Mouse (Mus musculus) ES-CJ7 (cell line): ENCODE data around the gene Med27.

Experiments
- DNase-seq: peaks from one replicate; pipeline ENCODE4 v3.0.0; 2011; ENCODE audit warnings: low read depth, low spot score

Gene Med27

DNA sequence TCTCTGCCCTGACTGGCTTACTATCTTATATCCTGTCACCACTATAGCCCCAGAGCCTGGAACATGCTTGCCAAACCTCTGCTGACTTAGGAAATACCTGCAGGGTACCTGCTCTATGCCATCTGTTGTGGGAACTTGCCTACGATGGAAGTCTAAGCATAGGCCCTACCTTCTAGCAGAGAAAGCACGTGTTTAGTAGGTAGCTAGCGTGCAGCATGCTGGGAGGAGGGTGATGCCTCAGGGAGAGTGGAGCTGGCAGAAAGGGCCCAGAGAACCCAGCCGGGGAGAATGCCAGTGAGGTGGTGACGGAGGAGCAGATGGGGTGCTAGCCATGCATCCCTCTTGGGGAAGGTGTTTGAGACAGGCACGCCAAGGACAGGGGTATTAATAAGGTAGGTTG, 89.8 kb downstream of the Med27 start:
- DNase-seq = no peak

GRCm38 (mm10) chr2:29437111-29437510, 90.5 kb downstream of the Med27 start:
- DNase-seq = no peak

DNA sequence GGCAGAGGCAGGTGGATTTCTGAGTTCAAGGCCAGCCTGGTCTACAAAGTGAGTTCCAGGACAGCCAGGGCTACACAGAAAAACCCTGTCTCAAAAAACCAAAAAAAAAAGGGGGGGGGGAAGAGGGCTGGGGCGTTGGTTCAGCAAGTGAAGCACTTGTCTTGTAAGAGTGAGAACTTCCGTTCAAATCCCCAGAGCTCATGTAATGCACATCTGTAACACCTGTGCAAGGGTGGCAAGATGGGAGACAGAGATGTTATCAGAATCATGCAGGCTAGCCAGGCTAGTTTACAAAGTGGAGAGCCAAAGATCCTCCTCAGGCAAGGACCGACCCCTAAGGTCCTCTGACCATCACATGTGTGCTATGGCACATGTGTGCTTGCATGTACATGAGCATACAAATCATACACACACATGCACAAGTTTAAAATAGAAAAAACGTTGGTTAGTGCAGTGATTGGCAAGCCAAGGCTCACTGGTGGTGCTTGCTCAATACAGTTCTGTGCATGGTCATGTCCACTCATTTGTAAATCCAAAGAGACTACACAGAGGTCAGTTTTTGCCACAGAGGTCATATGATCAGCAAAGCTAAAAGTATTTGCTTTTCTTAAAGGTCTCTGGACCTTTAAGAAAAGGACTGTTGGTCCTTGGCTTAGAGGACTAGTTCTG, 91.4 kb downstream of the Med27 start:
- DNase-seq = no peak

DNA sequence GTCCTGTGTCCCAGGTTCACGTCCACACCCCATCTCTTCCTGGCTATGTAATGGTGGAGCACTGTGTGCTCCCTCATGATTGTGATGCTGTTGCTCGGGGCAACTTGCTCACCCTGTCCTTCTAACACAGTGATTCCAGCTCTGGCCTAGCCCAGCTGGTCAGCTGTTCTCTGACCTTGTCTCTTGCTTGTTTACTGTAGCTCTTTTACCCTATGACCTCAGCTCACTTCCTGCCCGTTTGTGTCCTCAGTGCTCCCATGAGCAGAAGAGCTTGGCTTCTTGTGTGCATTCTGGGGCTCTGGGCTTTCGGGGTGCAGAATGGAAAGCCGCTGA, 91.9 kb downstream of the Med27 start:
- no peak for DNase-seq

GRCm38 (mm10) chr2:29438986-29439385, 92.4 kb downstream of the Med27 start:
- DNase-seq = no peak

DNA sequence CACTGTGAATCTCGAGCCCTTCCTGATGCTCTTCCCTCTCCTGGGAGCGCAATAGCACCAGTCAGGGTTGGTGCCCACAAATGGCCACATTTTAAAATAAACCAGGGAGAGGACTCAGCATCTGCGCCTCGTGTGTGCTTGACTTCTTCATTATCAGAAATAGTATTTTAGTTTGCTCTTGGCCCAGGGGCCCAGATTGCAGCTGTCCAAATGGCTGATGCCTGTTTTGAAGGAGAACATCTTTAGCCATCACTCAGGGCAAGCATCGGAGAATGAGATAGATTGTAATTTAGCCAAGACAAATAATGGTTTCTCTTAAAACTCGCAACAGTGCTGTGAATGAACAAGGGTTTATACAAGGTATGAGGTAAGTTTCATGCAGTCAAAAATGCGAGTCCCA, 92.8 kb downstream of the Med27 start:
- no peak for DNase-seq

DNA sequence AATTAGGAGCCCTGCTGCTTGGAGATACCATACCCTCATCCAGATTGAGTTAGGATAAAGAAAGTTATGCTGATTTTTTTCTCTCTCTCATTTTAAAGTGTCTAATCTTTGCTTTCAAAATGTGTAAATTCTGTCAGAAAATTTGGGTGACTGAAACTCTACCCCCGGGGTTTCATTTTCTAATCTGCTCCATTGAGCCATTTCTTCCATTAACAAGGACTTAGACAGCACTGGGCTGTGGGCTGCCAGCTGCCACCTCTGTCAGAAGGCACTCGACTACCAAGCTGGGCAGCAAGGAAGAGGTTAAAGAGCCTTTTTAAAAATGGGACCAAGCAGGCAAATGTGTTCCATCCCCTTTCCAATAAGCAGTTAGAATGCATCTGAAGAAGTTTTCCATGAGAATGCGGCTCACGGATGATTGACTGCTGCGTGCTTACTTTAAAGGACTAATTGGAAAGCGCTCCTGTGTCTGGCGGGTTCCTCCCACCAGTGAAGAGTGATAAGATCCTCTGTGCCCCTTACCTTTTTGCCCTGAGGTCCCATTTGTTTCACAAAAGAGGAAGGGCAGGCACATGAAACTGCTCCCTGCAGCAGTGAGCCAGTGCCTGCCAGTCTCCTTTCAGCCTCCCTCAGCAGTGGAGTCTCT, 93.4 kb downstream of the Med27 start:
- DNase-seq = no peak

DNA sequence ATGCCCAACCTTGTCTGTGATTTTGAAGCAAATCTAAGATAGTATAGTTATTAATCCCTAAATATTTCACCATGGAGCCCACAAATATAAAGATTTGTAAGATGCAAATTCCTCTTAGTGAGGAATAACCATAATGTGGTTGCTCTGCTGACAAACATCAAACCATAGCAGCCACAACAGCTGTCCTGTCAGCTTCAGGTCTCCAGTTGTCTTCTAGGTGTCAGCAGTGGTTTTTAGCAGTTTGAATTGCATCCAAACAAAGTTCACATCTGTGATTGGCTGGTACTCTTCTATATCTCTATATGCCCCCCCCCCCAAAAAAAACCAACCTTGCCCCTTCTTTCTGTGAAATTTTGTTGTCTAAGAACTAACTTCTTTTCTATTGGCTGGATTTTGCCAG, 95.7 kb downstream of the Med27 start:
- DNase-seq = no peak

- DNase-seq = no peak
Observed at GRCm38 (mm10) chr2:29443626-29444217, 97.1 kb downstream of the Med27 start.

DNA sequence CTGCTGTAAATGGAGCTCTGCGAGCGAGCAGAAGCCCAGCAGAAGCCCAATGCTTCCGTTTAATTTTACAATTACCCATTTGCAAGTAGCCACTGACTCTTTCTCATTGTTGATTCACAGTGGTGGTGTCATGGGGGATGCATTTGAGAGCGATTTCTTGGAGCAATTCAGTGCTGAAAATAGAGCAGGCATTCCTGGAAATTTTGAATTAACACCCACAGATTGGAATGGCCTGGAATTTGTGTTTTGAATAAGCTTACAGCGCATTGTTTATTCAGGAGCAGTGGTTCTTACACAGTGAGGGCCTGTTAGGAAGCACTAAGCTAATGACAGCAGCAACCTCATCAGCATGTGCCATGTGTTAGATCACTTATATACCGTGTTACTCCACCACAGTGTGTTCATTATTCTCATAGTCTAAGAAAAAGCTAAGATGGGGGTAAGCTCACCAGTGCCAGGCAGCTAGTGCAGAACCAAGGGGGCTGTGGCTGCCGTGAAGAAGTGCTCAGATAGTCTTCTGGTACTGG, 101.9 kb downstream of the Med27 start:
- DNase-seq = no peak

GRCm38 (mm10) chr2:29451368-29451999, 104.9 kb downstream of the Med27 start:
- no peak for DNase-seq

- DNase-seq = no peak
Observed at GRCm38 (mm10) chr2:29453376-29453775, 106.8 kb downstream of the Med27 start.

DNA sequence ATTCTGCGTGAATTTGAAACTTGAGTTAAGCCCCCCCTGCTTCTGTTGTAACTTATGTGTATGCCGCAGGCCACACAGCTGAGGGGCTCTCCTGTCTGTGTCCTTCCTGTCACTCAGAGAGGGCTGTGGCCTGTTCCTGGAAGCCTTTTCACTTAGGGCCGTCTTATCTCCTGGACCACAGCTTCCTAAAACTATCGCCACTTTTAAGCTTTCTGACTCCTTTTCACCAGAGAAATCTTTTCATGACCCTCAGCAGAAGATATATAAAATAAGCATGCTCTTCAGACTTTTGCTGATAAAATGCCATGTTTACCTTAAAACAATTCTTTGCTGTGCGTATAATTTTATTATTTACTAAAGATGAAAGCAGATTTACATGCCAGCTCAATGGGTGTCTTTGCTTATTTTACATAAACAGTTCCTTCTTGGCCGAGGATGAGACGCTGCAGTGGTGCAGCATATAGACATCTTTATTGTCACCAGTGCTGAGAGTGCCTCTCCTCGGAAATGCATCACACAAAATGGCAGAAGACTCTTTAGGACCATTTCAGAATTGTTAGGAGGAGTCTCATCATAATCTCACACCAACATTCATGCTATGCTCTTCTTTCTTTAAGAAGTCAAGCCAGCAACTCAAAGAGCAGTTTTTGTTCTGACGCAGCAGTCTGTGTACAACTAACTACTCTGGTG, 110.2 kb downstream of the Med27 start:
- no peak for DNase-seq

DNA sequence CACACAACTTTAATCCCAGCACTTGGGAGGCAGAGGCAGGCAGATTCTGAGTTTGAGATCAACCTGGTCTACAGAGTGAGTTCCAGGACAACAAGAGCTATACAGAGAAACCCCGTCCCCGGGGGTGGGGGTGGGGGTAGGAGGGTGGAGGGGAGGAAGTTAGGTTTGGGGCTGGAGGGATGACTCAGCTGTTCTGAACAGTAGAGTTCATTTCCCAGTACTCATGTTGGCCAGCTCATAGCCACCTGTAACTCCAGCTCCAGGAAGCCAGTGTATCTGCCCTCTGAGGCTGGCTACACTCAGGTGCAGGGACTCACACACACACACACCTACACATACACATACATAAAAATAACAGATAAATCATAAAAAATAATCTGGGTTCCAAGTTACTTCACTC, 111.1 kb downstream of the Med27 start:
- DNase-seq = peak; percentile 55

GRCm38 (mm10) chr2:29458346-29458950, 111.8 kb downstream of the Med27 start:
- peak; percentile 56 for DNase-seq

- no peak for DNase-seq
Observed at GRCm38 (mm10) chr2:29459648-29460047, 113.0 kb downstream of the Med27 start.

DNA sequence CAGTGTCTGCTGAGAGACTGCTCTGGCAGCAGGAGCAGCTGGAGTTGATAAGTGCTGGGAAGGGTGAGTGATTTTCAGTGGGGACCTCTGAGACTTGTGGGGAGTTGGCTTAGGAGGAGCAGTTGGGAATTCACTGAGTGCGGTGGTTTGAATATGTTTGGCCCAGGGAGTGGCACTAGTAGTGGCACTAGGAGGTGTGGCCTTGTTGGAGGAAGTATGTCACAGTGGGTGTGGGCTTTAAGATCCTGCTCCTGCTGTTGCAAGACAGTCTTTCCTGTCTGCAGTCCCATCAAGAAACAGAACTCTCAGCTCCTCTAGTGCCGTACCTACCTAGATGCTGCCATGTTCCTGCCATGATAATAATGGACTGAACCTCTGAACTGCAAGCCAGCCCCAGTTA, 115.2 kb downstream of the Med27 start:
- DNase-seq = peak; percentile 59

DNA sequence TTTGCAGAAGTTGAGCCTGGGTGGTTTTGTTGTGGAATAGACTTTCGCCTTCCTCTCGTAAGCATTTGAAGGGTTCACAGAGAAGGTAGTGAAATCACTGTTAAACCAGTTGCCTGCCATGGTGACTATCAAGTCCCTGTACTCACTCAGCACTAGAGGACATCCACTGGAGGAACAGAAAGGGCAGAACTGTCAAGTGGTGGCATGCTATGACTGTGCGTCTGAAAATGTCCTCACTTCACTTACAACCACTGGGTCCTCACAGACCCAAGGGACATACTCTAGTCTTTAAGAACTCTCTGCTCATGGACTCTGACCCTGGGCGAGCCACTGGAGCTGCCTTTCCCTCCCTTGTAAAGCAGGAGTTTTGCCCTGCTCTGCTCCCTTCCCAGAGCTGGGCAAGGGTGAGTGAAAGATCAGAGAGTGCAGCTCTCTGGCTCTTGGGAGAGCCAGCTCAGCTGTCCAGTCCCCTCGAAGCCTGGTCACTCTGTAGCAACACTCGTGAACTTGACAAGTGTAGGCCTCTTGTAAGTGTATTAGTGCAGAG, 116.5 kb downstream of the Med27 start:
- no peak for DNase-seq

GRCm38 (mm10) chr2:29464851-29465648, 118.4 kb downstream of the Med27 start:
- DNase-seq = no peak

DNA sequence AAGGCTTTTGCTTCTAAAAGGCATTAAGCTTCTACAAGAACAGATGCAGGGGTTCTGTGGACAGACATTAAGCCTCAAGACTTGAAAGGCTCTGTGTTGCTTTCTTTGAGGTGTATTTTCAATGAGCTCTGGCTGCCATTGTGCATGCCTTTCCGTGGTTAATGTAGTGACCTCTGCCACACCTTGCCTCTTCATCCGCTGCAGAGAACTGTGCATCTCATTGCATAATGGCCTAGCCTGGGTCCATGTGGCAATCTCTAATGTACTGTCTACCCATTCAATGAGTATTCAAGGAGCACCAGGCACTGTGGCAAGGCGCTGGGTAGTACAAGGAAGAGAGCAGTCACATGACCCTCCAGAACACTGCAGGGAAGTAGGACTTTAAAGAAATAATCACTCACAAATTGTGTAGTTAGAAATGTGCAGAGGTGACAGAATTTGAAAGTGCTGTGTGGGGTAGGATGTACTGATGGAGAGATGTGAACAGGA, 119.1 kb downstream of the Med27 start:
- no peak for DNase-seq
